Mouse (Mus musculus): ENCODE measurements around the gene Mrpl2.

- TF ChIP-seq CTCF (IDR thresholded peaks at IDR 0.05; ENCODE audit: low read depth, low read length) (no peak), POLR2A (IDR thresholded peaks at IDR 0.05; ENCODE audit: extremely low read depth, insufficient read depth, low read length) (no peak)
These were observed 21.4 kb upstream of the Mrpl2 start for GRCm38 (mm10) chr17:46624598-46624997.

Data from liver, adult 2 months (tissue).